Mouse (Mus musculus) ES-CJ7 (cell line): ENCODE measurements around the gene Ap2s1.

Experiments used
- DNase-seq: peaks from one replicate; pipeline ENCODE4 v3.0.0; 2011; ENCODE audit warnings: low read depth, low spot score

Ap2s1 gene

DNA sequence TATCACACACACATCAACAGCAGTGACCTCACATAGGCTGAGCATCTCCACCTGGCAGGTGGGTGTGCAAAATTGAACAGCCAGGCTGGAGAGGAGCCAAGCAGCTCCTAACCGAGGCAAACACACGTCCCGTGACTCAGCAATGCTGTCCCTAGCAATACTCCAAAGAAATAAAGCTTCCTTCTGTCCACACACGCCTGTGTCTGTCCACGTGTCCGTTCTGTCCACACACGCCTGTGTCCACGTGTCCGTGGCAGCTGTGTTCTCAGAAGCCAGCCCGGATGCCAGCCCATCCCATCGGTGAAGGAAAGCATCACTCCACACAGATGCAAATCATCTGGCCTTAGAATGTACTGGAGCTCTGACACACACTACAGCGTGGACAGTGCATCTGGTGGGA, 13.8 kb downstream of the Ap2s1 start:
- peak; percentile 49 for DNase-seq

DNA sequence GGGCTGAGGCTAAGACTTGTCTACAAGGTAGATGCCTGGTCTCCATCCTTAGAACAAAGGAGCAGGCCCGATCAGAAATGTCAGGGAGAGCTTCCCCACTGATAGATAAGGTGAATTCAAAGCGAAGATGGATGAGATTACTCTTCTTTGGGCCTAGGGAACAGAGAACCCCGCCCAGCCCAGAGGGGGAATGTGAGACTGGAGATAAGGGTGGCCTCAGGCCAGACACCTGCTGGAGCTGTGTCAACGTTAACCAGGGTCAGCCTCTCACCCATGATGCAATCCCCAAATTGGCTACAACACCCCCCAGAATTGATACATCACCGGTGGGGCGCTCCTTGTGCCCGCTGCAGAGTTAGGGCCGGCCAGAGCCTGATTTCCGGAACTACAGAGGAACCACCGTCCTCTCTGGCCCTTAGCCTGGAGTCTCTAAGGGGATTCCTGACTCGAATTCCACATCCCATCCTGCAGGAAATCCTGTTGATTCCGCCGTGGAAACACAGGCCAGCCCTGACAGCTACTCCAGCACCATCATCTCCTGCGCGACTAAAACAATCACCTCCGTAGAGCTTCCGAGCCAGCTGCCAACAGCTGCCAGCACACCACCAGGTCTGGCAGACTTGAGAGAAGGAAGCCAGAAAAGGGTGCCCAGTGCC, 17.3 kb downstream of the Ap2s1 start:
- DNase-seq = no peak

DNA sequence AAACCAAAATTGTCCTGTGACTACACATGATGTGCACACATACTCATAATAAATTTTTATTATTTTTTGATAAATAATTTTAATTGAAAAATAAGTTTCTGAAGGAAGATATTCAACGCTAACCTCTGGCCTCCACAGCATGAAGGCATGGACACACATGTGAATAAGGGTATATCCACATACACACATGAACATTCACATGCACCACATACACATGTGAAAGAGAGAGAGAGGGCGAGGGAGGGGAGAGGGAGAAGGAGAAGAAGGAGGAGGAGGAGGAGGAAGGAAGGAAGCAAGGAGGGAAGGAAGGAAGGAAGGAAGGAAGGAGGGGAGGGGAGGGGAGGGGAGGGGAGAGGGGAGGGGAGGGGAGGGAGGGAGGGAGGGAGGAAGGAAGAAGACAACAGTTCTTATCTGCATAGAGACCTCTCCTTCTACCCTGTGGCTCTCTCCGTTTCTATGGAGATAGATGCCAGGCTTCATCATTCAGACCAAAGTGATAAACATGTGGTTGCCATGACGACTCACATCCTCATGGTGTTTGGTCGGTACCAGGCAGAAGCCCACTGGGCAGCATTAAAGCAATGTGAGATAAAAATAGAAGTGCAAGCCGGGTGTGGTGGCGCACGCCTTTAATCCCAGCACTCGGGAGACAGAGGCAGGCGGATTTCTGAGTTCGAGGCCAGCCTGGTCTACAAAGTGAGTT, 20.8 kb downstream of the Ap2s1 start:
- DNase-seq = peak; percentile 70

DNA sequence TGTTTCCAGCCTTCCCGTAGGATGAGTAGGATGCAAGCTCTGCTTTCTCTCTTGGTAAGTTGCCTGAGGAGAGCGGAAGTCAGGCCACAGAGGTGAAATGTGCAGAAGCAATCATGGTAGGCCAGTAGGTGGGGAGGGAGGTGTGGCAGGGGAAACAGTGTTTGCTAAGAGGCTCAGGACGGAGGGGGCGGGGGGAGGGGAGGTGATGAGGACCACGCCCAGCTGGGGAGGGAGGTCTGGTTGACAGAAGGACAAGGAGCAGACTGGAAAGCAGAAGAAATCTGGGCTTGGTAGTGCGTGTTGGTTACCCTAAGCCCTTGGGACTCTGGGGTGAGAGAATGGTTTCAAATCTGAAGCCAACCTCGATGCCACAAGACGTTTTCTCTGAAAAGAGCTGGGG, 22.1 kb downstream of the Ap2s1 start:
- DNase-seq = peak; percentile 71

DNA sequence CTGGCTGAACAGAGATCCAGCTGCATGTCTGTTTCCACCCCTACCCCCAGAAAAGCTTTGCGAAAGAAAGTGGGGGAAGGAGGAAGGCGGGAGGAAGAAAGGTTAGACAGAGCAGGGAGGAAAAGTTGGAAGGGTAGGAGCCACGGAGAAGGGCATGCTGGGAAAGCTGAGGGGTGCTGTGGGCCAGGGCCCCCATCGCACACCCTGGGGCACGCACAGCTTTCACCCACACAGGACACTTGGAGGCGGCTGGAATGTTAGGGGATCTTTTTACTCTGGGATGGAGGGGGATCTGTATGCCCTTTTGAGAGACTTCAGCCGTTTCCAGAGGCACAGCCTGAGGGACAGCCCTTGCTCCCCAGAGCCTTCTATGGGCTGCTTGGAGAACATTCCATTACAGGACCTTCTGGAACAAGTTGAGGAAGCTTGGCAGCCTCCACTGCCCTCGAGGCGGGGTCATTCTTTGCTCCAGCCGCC, 22.8 kb downstream of the Ap2s1 start:
- no peak for DNase-seq

DNA sequence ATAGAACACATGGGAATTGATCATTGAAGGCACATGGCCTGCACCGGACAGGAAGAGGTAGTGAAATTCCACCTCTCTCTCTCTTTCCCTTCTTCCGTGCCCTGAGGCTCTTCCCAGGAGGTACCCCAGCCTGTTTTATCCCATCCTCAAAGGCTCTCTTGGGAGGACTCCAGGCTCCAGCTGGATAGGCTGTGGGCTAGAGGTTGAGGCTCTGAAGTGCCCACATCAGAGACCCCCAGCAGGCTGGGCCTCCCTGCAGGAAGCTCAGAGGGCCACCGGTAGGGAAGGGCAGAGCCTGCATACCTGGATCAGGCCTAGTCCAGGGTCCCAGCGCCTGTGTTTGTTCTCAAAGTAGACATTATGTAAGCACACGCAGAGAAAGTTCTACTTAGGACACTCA, 23.4 kb downstream of the Ap2s1 start:
- DNase-seq = no peak

DNA sequence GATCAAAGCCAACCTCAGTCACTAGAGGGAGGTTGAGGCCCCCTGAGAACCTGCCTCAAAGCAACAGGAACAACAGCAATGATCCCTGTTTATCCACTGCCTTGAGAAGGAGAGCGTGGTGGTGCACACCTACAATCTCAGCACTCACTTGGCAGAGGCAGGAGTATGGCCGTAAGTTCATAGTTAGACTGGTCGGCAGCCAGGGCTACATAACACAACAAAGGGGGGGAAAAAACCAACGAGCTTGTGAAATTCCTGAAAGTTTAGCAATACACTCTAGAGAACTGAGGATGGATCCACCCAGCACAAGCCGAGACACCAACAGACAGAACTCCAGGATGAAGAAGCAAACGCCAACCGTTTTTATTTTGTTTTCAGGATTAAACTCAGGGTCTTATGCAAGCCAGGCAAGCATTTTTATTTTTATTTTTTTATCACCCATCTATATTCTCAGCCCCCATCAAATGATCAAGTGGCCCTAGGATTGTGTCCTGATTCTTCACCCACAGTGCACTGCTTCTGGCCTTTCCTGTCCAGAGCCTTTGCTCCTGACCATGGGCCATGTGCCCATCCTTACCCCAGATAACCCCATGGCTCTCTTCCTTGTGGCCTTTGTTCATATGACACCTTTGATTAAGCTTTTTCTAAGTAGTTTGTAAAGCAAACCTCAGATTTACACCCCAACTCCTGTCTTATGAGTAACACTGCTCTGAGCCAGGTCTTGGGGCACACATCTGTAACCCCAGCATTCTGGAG, 25.4 kb downstream of the Ap2s1 start:
- DNase-seq = no peak

DNA sequence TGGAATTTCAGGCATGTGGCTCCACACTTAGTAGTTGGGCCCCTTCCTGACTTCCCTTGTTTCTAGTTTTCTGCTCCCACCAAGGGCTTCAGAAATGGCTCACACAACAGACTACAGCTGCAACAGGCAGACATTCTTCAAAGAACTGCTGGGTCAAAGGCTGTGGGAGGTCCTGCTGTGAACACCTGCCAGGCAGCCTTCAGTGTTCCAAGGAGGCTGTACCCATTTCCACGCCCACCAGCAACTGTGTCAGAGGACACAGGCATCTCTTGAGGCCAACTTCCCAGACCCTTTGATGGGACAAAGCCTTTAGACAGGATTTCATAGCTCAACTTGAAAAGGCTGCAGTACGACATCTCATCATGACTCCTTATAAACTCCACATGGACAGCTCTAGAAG, 28.2 kb downstream of the Ap2s1 start:
- DNase-seq = peak; percentile 53

DNA sequence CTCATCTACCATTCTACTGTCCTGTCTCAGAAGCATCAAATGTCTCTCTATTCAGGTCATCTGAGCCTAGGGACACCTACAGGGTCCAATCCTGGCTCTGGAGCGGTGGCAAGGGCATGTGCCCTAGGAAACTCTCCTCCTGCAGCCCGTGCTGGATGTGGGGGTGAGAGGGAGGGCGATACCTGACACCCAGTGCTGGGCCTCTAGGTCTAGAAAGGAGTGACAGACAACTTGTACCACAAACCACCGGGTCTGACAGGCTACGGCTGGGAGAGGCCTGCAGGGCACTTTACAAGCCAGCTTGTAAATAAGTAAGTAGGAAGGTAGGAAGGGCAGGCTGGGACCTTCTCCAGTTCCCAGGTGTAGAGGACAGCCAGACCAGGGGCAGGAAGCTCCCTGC, 37.7 kb downstream of the Ap2s1 start:
- no peak for DNase-seq

DNA sequence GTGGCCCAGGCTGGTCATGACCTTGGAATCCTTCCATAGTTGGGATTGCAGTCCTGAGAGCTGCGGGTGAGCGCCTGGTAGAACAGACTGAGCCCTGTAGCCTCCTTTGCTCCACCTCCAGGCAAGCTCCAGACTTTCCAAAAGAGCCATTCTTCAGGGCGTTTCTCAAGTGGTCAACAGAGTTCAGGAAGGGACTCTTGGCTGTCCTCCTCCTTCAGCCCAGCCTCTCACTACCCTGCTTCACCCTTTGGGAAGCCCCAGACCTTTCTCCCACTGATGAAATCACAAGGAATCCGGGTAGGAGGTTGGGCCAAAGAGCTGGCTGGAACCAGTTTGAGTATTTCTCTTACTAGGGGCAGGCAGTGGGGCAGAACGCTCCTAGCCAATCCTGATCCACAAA, 41.9 kb downstream of the Ap2s1 start:
- peak; percentile 88 for DNase-seq

DNA sequence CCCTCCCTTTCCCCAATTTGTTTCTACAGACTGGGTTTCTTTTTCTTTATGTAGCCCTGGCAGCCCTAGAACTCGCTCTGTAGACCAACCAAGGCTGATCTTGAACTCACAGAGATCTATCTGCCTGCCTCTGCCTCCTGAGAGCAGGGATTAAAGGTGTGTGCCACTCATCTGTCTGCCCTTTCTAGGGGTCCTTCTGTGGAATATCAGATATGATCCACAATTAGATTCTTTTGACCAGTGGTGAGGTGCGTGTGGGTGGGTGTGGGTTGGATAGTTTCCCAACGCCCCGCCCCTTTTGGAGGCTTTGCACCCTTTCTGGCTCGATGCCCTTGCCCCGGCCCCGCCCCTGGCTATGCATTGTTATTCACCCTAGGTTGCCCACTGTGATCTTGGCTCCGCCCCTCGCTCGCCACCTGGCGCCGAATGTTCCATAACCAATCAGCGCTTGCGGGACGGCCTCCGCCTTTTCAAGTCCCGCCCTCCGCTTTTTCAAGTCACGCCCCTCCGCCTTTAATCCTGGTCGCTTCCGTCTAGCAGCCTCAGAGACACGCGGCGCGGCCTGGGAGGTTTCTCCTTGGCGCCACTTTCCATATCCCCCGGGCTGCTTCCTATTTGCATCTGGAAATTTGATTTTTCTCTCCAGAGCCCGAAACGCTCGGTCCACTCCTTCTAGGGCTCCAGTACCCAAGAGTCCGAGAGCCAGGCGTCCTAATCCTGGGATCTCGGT, 42.8 kb downstream of the Ap2s1 start, which contains the start of gene Slc1a5:
Gene Slc1a5, plus strand, starts transcription at position 516 of the 730 bp plus-strand sequence.
- DNase-seq = peak; percentile 99

DNA sequence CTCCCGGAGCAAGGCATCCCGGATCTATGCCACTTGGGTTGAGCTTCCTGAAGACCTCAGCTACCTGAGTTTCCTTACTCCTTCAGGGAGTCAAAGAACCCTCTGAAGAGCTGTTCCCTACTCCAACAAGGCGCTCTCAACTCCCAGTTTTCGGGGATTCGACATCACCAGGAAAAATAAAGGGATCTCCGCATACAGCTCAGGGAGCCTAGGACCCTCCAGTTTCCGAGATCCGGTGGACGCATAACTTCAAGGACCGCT, 43.3 kb downstream of the Ap2s1 start:
- no peak for DNase-seq

DNA sequence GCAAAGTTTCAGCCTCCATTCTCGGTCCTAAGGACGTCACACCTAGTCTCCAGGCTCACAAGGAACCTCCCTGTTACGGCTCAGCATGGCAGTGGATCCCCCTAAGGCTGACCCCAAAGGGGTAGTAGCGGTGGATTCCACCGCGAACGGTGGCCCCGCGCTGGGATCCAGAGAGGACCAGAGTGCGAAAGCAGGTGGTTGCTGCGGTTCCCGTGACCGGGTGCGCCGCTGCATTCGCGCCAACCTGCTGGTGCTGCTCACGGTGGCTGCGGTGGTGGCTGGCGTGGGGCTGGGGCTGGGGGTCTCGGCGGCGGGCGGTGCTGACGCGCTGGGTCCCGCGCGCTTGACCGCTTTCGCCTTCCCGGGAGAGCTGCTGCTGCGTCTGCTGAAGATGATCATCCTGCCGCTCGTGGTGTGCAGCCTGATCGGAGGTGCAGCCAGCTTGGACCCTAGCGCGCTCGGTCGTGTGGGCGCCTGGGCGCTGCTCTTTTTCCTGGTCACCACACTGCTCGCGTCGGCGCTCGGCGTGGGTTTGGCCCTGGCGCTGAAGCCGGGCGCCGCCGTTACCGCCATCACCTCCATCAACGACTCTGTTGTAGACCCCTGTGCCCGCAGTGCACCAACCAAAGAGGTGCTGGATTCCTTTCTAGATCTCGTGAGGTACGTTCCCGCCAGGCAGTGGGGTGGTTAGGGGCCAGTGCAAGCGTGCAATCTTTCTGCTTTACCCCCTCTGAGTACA, 43.8 kb downstream of the Ap2s1 start:
- no peak for DNase-seq

DNA sequence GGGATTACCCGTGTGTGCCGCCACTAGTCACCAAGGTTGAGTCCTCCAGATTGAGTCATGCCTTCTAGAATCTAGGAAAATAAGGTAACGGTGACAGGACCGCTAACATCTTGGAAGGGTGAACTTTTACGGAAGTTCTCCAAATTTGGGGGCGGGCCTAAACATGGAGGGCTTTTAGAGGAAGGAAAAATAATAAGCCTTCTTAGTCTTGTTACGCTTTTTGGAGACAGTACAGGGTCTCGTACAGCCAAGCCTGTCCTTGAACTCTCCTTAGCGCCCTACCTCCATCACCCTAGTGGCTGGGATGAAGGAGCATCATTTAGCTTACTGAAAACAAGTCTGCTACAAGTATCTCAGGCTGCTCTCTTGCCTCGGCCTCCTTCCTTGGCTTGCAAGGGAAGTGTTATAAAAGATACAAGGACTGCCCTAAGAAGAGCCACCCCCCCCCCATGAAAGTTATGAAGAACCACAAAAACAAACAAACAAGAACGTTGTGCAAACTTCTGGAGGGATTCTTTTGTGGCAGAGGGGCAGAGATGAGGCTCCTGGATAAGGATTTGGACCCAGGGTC, 44.4 kb downstream of the Ap2s1 start:
- DNase-seq = no peak

DNA sequence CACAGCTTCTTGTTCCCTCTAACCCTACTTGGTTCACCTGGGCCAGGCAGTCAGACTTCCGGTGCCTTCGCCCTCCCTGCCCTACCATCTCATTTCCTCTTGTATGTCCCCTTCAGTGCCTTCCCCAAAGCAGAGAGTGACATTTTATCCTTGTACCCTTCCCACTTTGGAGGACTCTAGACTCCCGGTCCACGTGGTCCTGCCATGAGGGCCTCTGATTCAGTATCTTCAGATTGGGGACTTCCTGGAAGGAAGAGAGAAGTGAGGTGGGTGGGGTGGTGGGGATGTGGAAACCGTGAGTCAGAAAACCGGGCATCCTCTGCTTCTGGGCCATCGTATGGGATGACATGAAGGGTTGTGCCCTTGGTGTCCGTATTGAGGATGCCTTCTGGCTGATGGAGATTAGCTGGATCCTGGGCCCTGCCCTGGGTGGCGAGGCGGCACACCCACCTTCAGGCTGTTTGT, 45.0 kb downstream of the Ap2s1 start:
- no peak for DNase-seq

DNA sequence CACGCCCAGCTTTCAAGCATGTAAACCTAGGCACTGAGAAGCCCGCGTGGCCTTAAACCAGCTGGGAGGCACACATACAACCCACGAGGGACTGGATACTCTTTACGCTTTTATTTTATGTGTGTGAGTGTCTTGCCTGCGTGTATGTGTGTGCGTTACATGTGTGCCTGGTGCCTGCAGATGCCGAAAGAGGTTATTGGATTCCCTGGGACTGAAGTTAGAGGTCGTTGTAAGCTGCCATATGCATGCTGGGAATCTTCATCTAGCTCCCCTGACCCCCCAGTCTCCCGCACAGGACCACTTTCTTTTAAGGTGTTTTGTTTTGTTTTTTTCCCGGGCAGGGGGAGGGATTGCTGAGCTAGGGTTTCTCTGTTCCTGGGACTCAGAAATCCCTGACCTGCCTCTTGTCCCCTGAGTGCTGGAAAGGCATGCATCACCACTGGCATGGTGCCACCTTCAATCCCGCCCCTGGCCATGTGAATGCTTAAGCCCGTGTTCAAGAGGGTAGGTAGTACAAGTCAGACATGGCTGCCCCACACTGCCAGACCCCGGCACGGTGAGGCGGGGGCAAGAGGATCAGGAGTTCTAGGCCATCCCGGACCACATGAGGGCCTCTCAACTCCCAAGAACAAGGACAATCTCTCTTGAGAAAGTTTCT, 45.7 kb downstream of the Ap2s1 start:
- DNase-seq = no peak

DNA sequence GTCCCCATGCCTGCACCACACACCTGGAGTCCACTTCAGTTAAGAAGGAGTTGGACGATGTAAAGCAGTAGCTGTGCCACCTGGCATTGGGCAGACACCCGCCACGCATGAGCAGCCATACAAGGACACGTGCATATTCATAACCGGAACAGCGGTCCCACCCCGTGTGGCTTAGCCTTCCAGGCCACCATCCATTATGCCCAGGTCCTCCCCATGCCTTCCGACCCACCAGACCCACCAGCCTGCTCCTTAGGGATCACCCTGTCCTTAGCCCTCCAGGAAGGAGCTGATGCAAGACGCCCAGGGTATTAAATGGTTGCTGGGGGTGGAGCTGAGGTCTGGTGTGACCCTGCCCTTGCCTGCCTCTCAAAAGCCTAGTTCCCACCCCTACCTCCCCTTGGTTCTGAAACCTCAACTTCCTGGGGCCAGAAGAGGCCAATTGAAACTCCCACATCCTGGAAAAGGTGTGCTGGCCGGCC, 46.3 kb downstream of the Ap2s1 start:
- peak; percentile 74 for DNase-seq

DNA sequence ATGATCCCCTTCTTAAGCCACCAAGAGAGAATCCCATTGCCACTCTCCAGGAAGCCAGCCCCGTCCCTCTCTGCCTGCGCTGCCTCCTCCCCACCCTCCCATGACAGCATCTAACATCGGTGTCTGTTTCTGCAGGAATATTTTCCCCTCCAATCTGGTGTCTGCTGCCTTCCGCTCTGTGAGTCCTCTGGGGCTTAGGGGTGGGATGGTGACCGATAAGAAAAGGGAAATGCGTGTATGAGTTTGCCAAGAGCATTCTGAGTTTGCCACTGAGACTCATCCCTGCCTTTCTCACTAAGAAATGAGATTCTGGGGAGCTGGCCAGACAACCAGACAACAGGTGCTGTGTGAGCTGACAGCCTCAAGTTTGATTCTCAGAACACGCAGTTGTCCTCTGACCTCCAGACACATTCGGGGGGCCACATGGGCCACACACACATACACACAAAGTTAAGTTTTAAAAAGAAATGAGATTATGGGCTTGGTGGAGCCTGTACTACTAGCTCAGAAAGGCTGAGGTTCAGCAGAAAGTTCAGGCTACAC, 47.4 kb downstream of the Ap2s1 start:
- DNase-seq = no peak

DNA sequence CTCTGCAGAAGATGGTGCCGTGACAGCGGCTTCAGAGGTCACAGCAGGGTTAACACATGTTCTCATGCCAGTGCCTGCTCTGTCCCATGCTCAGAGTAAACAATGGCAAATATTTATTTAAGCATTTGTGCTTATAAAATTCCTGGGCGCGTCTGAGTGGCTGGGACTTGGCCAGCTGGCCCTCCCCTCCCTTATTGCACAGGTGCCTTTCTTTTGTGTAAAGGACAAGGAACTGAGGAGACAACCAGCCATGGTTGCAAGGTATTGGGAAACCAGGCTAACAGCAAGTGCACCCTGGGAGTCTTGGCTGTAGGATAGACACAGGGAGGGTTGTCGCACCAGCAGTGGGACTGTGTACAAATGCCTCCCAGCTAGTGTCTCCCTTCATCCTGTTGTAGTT, 54.1 kb downstream of the Ap2s1 start:
- no peak for DNase-seq
